Mouse (Mus musculus) adrenal gland, postnatal 36 days (tissue): ENCODE measurements around the gene Tars. TPM values are rescaled to one million over a fixed set of nuclear protein-coding genes. Genes with fewer than 3 reads are reported as not detected.

Experiments
- DNase-seq, 2 experiments: peaks; one replicate each; pipeline ENCODE4 v3.0.0; 2021; ENCODE audit warnings: mixed read lengths in 1 of 2
- total RNA-seq, 2 experiments: library from RNA; stranded (reverse); gene quantifications; 2 replicates each; pipeline ENCODE4 v1.2.3; 2021

The Tars gene
- total RNA-seq, 2 experiments from 2014 or later = 52.9 to 54.8 TPM

GRCm38 (mm10) chr15:11361824-11362223, 37.6 kb downstream of the Tars start:
- no peak for DNase-seq

DNA sequence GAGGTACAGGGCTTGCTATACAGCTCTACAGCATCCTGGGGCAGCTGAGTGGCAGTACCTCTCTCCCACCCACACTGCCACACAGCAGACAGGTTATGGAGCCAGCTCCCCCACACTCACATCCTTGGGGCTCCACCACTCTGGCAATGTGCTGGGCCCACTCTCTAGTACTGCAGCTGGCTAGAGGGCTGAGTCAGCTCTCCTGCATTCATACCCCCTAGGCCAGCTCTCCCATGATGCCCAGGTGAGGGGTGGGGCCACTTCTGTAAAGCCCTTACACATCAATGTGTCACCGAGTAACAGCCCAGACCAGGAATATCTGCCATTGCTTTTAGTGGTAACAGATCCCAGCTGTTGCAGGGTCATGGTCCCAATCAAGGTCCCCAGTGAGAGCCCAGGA, 38.6 kb downstream of the Tars start:
- no peak for DNase-seq

GRCm38 (mm10) chr15:11357501-11357900, 42.0 kb downstream of the Tars start:
- no peak for DNase-seq

DNA sequence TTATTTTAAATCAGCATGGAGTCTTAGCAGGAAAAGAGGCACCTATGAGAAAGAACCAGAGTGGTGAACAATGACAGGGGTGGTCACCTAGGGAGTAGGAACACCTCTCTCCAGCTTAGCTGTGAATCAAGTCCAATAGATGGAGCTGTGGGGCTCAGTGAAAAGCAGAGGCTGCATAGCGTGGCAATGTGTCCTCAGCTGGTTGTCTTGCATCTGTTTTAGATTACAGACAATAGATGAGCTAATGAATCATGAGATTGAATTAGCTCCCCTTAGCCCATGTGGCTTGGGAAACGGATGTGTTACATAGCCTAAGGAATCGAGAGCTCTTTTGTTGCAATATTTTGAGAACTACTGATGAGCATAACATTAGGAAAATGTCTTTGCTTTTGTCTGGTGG, 43.6 kb downstream of the Tars start:
- no peak for DNase-seq

DNA sequence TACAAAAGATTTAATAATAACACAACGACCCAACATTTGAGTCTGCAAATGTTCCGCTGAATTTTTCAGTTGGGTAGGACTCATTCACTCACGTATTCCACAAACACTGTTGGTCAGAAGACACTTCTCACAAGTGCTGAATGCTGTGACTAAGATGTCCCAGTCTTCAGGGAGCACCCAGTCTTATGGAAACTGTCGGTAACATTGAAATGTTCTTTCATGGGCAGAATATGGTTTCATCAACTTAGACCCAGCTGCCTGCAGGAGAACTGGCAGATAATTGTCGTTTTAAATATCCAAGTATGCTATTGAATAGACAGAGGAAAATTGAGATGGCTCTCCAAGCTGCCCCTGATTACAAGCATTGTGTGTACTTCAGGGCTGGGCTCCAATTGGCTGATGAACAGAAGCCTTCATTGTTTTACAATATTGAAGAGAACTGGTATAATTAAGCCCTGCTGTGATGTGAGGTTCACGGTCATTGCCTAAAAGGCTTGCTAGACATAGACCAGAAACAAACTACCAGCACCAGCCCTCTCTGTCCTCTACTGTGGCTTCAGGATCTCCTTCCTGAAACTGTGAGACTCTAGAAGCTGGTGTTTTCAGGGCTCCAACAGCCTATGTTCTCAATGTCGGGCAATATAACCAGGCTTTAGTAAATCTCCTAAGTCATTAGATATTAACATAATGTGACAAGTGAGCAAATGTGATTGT, 59.8 kb downstream of the Tars start:
- DNase-seq = no peak
